17 mouse cellular contexts compared by ENCODE assay signal in the genomic region with DNA sequence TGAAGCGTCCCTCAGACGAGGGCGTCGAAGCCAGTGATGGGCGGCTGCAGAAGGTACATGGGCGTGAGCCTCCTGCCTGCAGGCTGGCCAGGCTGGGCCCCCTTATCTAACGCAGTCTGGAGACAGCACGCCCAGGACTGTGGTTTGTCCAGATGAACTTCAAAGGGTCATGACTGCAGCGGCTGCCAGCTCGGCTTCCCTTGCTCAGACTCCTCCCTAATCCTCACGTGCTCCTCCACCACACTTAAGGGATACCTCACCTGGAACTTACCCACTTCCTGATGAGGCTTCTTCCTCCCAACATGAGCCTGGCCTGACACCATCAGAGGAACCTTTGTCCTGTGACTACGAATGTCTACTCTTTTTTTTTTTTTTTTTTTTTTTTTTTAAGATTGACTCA. TPM values are rescaled to one million over a fixed set of nuclear protein-coding genes. Genes with fewer than 3 reads are reported as not detected.
DNase-seq lines count a peak whose midpoint lies in the region; ATAC-seq and TF ChIP-seq lines count a peak whose summit lies in the region.
"Had no signal": no experiment of that assay in that cellular context is flagged by ENCODE, and none has a peak within 500 bp of the region (broad histone marks: within the 10 kb centered on the region; RNA-seq: fewer than 3 reads in every experiment).

No protein-coding gene starts in this region.

- H3K27me3 ChIP-seq in lung, embryonic 15.5 days, result no peaks in the 10 kb centered on the region
- no peaks in the 10 kb centered on the region for H3K27me3 ChIP-seq in liver, adult 2 months (ENCODE audit: control insufficient read depth, insufficient read depth, low read length)
- no peaks in the 10 kb centered on the region for H3K27me3 ChIP-seq in stomach, embryonic 16.5 days (ENCODE audit: control insufficient read depth, insufficient read depth, low read length)
- peaks cover 4% of the 10 kb centered on the region for H3K27me3 ChIP-seq in hindbrain, embryonic 12.5 days
- H3K27me3 ChIP-seq: heart, embryonic 15.5 days; limb, embryonic 13.5 days; Patski had no signal

- no peak for TF ChIP-seq POLR2A in liver, adult 2 months (IDR thresholded peaks at IDR 0.05; ENCODE audit: extremely low read depth, insufficient read depth, low read length)

- no peak overlapping the region for H3K27ac ChIP-seq in lung, embryonic 15.5 days
- H3K27ac ChIP-seq in liver, adult 2 months (replicated peaks; ENCODE audit: insufficient read depth, low read depth, low read length), result peak overlapping the region; percentile 62
- H3K27ac ChIP-seq in stomach, embryonic 16.5 days (ENCODE audit: low read length), result no peak overlapping the region
- H3K27ac ChIP-seq in hindbrain, embryonic 12.5 days, result no peak overlapping the region
- H3K27ac ChIP-seq: heart, embryonic 15.5 days; limb, embryonic 13.5 days; neural tube, embryonic 13.5 days had no signal

- H3K4me2 ChIP-seq in lung, embryonic 15.5 days, result no peak overlapping the region
- H3K4me2 ChIP-seq in stomach, embryonic 16.5 days (ENCODE audit: low read depth, low read length), result no peak overlapping the region
- H3K4me2 ChIP-seq in hindbrain, embryonic 12.5 days (replicated peaks), result no peak overlapping the region
- H3K4me2 ChIP-seq: heart, embryonic 15.5 days; limb, embryonic 13.5 days; midbrain, embryonic 11.5 days; neural tube, embryonic 13.5 days had no signal

- no peak overlapping the region for H3K4me3 ChIP-seq in lung, embryonic 15.5 days
- no peak overlapping the region for H3K4me3 ChIP-seq in liver, adult 2 months (ENCODE audit: insufficient read depth, low read depth, low read length)
- no peak overlapping the region for H3K4me3 ChIP-seq in stomach, embryonic 16.5 days (replicated peaks; ENCODE audit: low read length)
- no peak overlapping the region for H3K4me3 ChIP-seq in hindbrain, embryonic 12.5 days
- H3K4me3 ChIP-seq: heart, embryonic 15.5 days; limb, embryonic 13.5 days; neural tube, embryonic 13.5 days had no signal

- DNase-seq in lung, postnatal 25 days (ENCODE audit: low spot score), result no peak
- DNase-seq in c-Kit-negative CD71-positive TER-119-positive erythroid progenitor cells, embryonic 14.5 days (ENCODE audit: low read depth, low spot score), result peak; percentile 60
- peak; percentile 58 for DNase-seq in liver, adult 2 months (ENCODE audit: extremely low read depth, low read depth, low spot score)
- no peak for DNase-seq in kidney, adult 9 months
- DNase-seq in cerebellum, adult 18-20 months, result no peak
- DNase-seq: adrenal gland, postnatal 14 days; cerebellum, adult 8-10 months; layer of hippocampus, adult 9-11 months had no signal

- H3K79me2 ChIP-seq in liver, adult 2 months (ENCODE audit: control insufficient read depth, insufficient read depth, low read length), result no peaks in the 10 kb centered on the region

- ATAC-seq in lung, embryonic 15.5 days (ENCODE audit: borderline replicate concordance, extremely low read depth, low FRiP score, low TSS enrichment), result peak; percentile 16; the same call in 1 of the 2 replicates
- ATAC-seq in stomach, embryonic 16.5 days (ENCODE audit: insufficient read depth, low FRiP score), result 0 out of 2 replicates have a peak, but pooled peaks have one; percentile 24
- no peak for ATAC-seq in hindbrain, embryonic 12.5 days (ENCODE audit: low FRiP score)
- ATAC-seq: Patski had no signal

- no peak for TF ChIP-seq CTCF in liver, adult 2 months (IDR thresholded peaks at IDR 0.05; ENCODE audit: low read depth, low read length)

- 0 out of 2 replicates have a peak, but pooled peaks cover 5% of the 10 kb centered on the region for H3K9me3 ChIP-seq in lung, embryonic 15.5 days
- 0 out of 2 replicates have a peak, but pooled peaks cover 6% of the 10 kb centered on the region for H3K9me3 ChIP-seq in stomach, embryonic 16.5 days (replicated peaks; ENCODE audit: control insufficient read depth, low read length)
- peaks cover 8% of the 10 kb centered on the region; the same call in 1 of the 2 replicates for H3K9me3 ChIP-seq in hindbrain, embryonic 12.5 days (replicated peaks)
- H3K9me3 ChIP-seq: neural tube, embryonic 13.5 days had no signal

- H3K4me1 ChIP-seq in lung, embryonic 15.5 days, result peaks cover 10% of the 10 kb centered on the region
- H3K4me1 ChIP-seq in liver, adult 2 months (ENCODE audit: control insufficient read depth, insufficient read depth, low read length), result peaks cover 4% of the 10 kb centered on the region; the same call in 1 of the 2 replicates
- peaks cover 9% of the 10 kb centered on the region for H3K4me1 ChIP-seq in stomach, embryonic 16.5 days (ENCODE audit: control insufficient read depth, insufficient read depth, low read length)
- H3K4me1 ChIP-seq in hindbrain, embryonic 12.5 days, result peaks cover 13% of the 10 kb centered on the region

- no peak overlapping the region for H3K9ac ChIP-seq in lung, embryonic 15.5 days
- no peak overlapping the region; the same call in 1 of the 2 replicates for H3K9ac ChIP-seq in liver, adult 2 months (ENCODE audit: low read depth, low read length)
- 0 out of 2 replicates have a peak overlapping the region, but pooled peaks have one; percentile 4 for H3K9ac ChIP-seq in stomach, embryonic 16.5 days (ENCODE audit: low read length)
- H3K9ac ChIP-seq in hindbrain, embryonic 12.5 days, result no peak overlapping the region
- H3K9ac ChIP-seq: heart, embryonic 15.5 days; limb, embryonic 13.5 days; neural tube, embryonic 13.5 days had no signal

- no peaks in the 10 kb centered on the region for H3K36me3 ChIP-seq in lung, embryonic 15.5 days
- no peaks in the 10 kb centered on the region for H3K36me3 ChIP-seq in liver, adult 2 months (ENCODE audit: control insufficient read depth, insufficient read depth, low read length)
- H3K36me3 ChIP-seq in stomach, embryonic 16.5 days (ENCODE audit: control insufficient read depth, insufficient read depth, low read length), result no peaks in the 10 kb centered on the region
- H3K36me3 ChIP-seq in hindbrain, embryonic 12.5 days, result no peaks in the 10 kb centered on the region
- H3K36me3 ChIP-seq: heart, embryonic 15.5 days; limb, embryonic 13.5 days; neural tube, embryonic 13.5 days had no signal

- WGBS in lung, embryonic 15.5 days, result 42% methylated on average over 12 of the region's 12 CpGs
- whole genome bisulfite sequencing in liver, adult 2 months, result 28% methylated on average over 12 of the region's 12 CpGs
- WGBS in stomach, embryonic 16.5 days, result 58% methylated on average over 12 of the region's 12 CpGs
- 84% methylated on average over 12 of the region's 12 CpGs for WGBS in hindbrain, embryonic 12.5 days

RNA-seq across cellular contexts. Expression of a gene that starts 41.2 kb away (rescaled TPM):
- polyA plus RNA-seq in lung, embryonic 15.5 days (2015; fragmentation: Nextera tagmentation; extraction: Ambion mirVana), result 5.0 and 5.4 TPM in 2 replicates
- 6.1 and 7.4 TPM in 2 replicates for total RNA-seq in liver, adult 2 months (2014; rRNA removed)
- 10.0 and 11.4 TPM in 2 replicates for polyA plus RNA-seq in liver, adult 2 months (2012; rRNA removed)
- polyA plus RNA-seq in stomach, embryonic 16.5 days (2015; fragmentation: Nextera tagmentation; extraction: Ambion mirVana), result 6.8 and 8.2 TPM in 2 replicates
- 2.7 and 3.1 TPM in 2 replicates for polyA plus RNA-seq in hindbrain, embryonic 12.5 days (2016; fragmentation: Nextera tagmentation; extraction: Ambion mirVana)

RNA-seq across cellular contexts. Expression of a gene that starts 54.0 kb away (rescaled TPM):
- polyA plus RNA-seq in lung, embryonic 15.5 days (2015; fragmentation: Nextera tagmentation; extraction: Ambion mirVana), result not detected in 2 replicates
- total RNA-seq in liver, adult 2 months (2014; rRNA removed), result not detected in 2 replicates
- polyA plus RNA-seq in liver, adult 2 months (2012; rRNA removed), result not detected in 2 replicates
- polyA plus RNA-seq in stomach, embryonic 16.5 days (2015; fragmentation: Nextera tagmentation; extraction: Ambion mirVana), result not detected in 2 replicates
- not detected in 2 replicates for polyA plus RNA-seq in hindbrain, embryonic 12.5 days (2016; fragmentation: Nextera tagmentation; extraction: Ambion mirVana)
- total RNA-seq: adrenal gland, postnatal 14 days had no signal
- polyA plus RNA-seq: heart, embryonic 15.5 days; intestine, embryonic 14.5 days; limb, embryonic 13.5 days; midbrain, embryonic 11.5 days; neural tube, embryonic 13.5 days had no signal

RNA-seq across cellular contexts. Expression of a gene that starts 55.3 kb away (rescaled TPM):
- 12.7 and 13.5 TPM in 2 replicates for polyA plus RNA-seq in lung, embryonic 15.5 days (2015; fragmentation: Nextera tagmentation; extraction: Ambion mirVana)
- total RNA-seq in liver, adult 2 months (2014; rRNA removed), result 2.0 and 2.4 TPM in 2 replicates
- polyA plus RNA-seq in liver, adult 2 months (2012; rRNA removed), result 4.0 and 7.5 TPM in 2 replicates
- polyA plus RNA-seq in stomach, embryonic 16.5 days (2015; fragmentation: Nextera tagmentation; extraction: Ambion mirVana), result 16.1 and 17.4 TPM in 2 replicates
- polyA plus RNA-seq in hindbrain, embryonic 12.5 days (2016; fragmentation: Nextera tagmentation; extraction: Ambion mirVana), result 10.4 and 11.8 TPM in 2 replicates

Comparison
In these comparisons a context has a peak if more than half of its experiments do, and no peak if none do; other contexts are left out.
1. DNase-seq: peak in c-Kit-negative CD71-positive TER-119-positive erythroid progenitor cells, embryonic 14.5 days (single experiment) and liver, adult 2 months (single experiment); none in lung, postnatal 25 days (single experiment), kidney, adult 9 months (single experiment) and cerebellum, adult 18-20 months (0 of 2).